Mouse (Mus musculus) limb, embryonic 11.5 days (tissue): Measurements from ENCODE around the gene Kcnj13. TPM values are rescaled to one million over a fixed set of nuclear protein-coding genes. Genes with fewer than 3 reads are reported as not detected.

ENCODE experiments used
- polyA plus RNA-seq: library from polyadenylated mRNA; unstranded; fragments of >200 nt; fragmentation: Nextera tagmentation; extraction: Ambion mirVana; gene quantifications from 2 replicates; pipeline ENCODE4 v1.2.1, GENCODE M21; 2014

The Kcnj13 gene
- polyA plus RNA-seq, 1 experiment from 2014 or later = 1.9 TPM

Other genes with a start within 250 kb of the Kcnj13 start
- gene Ecel1, start 238.2 kb downstream of the Kcnj13 start, polyA plus RNA-seq = 0.17 and 0.28 TPM in 2 replicates
- not detected in 2 replicates for gene Prss56, start 211.4 kb downstream of the Kcnj13 start, polyA plus RNA-seq
- 0.73 and 1.2 TPM in 2 replicates for gene Chrnd, start 204.1 kb downstream of the Kcnj13 start, polyA plus RNA-seq
- 2.9 and 4.1 TPM in 2 replicates for gene Chrng, start 190.1 kb downstream of the Kcnj13 start, polyA plus RNA-seq
- 140 and 157 TPM in 2 replicates for gene Eif4e2, start 180.8 kb downstream of the Kcnj13 start, polyA plus RNA-seq
- gene Efhd1, start 130.4 kb downstream of the Kcnj13 start, polyA plus RNA-seq = 0.40 and 0.47 TPM in 2 replicates
- 47.3 and 47.5 TPM in 2 replicates for gene Gigyf2, start 67.7 kb downstream of the Kcnj13 start, polyA plus RNA-seq
- gene Snorc, start 75.5 kb upstream of the Kcnj13 start, polyA plus RNA-seq = not detected in 2 replicates
- not detected in 2 replicates for gene Neu2, start 115.2 kb upstream of the Kcnj13 start, polyA plus RNA-seq
- 0.16 and 0.17 TPM in 2 replicates for gene Ngef, start 179.1 kb upstream of the Kcnj13 start, polyA plus RNA-seq
- 2.6 and 5.4 TPM in 2 replicates for gene Inpp5d, start 225.6 kb upstream of the Kcnj13 start, polyA plus RNA-seq